Mouse (Mus musculus) heart, embryonic 11.5 days (tissue): ENCODE results near the gene Cacng8. TPM values are rescaled to one million over a fixed set of nuclear protein-coding genes. Genes with fewer than 3 reads are reported as not detected.

Source experiments
- ATAC-seq: fragments of 200-750 bp; cut with Nextera tagmentation; replicated peaks from 2 replicates; pipeline ENCODE4 v1.8.0; 2017; ENCODE audit warnings: moderate library complexity; ENCODE audit not compliant: insufficient number of reproducible peaks, low FRiP score, low TSS enrichment
- H3K27ac ChIP-seq: fragments of 300-500 bp; sonication (generic); 2 replicates; pipeline ENCODE4 v1.5.1; 2014; ENCODE audit warnings: mild to moderate bottlenecking, low read depth, low read length
- H3K27me3 ChIP-seq: fragments of 300-500 bp; sonication (generic); 2 replicates; pipeline ENCODE4 v1.6.1; 2014; ENCODE audit warnings: mild to moderate bottlenecking, low read length, mixed read lengths; ENCODE audit not compliant: control insufficient read depth, insufficient read depth
- H3K36me3 ChIP-seq: fragments of 300-500 bp; sonication (generic); 2 replicates; pipeline ENCODE4 v1.6.1; 2014; ENCODE audit warnings: mild to moderate bottlenecking, low read length, moderate library complexity, mixed read lengths; ENCODE audit not compliant: control insufficient read depth, insufficient read depth
- H3K4me1 ChIP-seq: fragments of 300-500 bp; sonication (generic); 2 replicates; pipeline ENCODE4 v1.6.1; 2014; ENCODE audit warnings: low read length; ENCODE audit not compliant: control insufficient read depth, insufficient read depth
- H3K4me2 ChIP-seq: fragments of 300-500 bp; sonication (generic); 2 replicates; pipeline ENCODE4 v1.6.1; 2014; ENCODE audit warnings: mild to moderate bottlenecking, moderate library complexity
- H3K4me3 ChIP-seq: fragments of 300-500 bp; sonication (generic); 2 replicates; pipeline ENCODE4 v1.5.1; 2014; ENCODE audit warnings: low read depth, low read length
- H3K9ac ChIP-seq: fragments of 300-500 bp; sonication (generic); 2 replicates; pipeline ENCODE4 v1.6.1; 2014; ENCODE audit warnings: mild to moderate bottlenecking, low read depth, low read length, moderate library complexity
- H3K9me3 ChIP-seq: fragments of 300-500 bp; sonication (generic); replicated peaks from 2 replicates; pipeline ENCODE4 v1.6.1; 2016; ENCODE audit warnings: low read length; ENCODE audit not compliant: control insufficient read depth
- WGBS: fragments of 180-500 bp; shearing (Covaris S2); extraction: QIAGEN DNeasy Blood & Tissue Kit; methylation state at CpG from one replicate; pipeline ENCODE4 v1.1.7; 2014; ENCODE audit not compliant: insufficient replicate concordance; 5-methylcytosine and 5-hydroxymethylcytosine counted together
- polyA plus RNA-seq: library from polyadenylated mRNA; unstranded; fragments of >200 nt; fragmentation: Nextera tagmentation; extraction: Ambion mirVana; gene quantifications from 2 replicates; pipeline ENCODE4 v1.2.1, GENCODE M21; 2014

Gene Cacng8
- polyA plus RNA-seq, 1 experiment from 2014 or later: 1.7 TPM

GRCm38 (mm10) chr7:3447026-3447425, 56.5 kb downstream of the Cacng8 start:
- H3K27ac ChIP-seq: no peak overlapping the region
- no peak overlapping the region for H3K9ac ChIP-seq
- H3K9me3 ChIP-seq: no peaks in the 10 kb centered on the region
- no peak for ATAC-seq
- no peaks in the 10 kb centered on the region for H3K36me3 ChIP-seq
- H3K27me3 ChIP-seq: no peaks in the 10 kb centered on the region; the same call in 1 of the 2 replicates
- H3K4me2 ChIP-seq: no peak overlapping the region
- 75% methylated on average over 4 of the region's 4 CpGs for WGBS
- no peaks in the 10 kb centered on the region for H3K4me1 ChIP-seq
- H3K4me3 ChIP-seq: no peak overlapping the region

- Histone ChIP-seq H3K4me3 (no peak overlapping the region), H3K9me3 (no peaks in the 10 kb centered on the region), H3K9ac (no peak overlapping the region), H3K4me1 (no peaks in the 10 kb centered on the region), H3K27me3 (no peaks in the 10 kb centered on the region; the same call in 1 of the 2 replicates), H3K27ac (no peak overlapping the region), H3K36me3 (no peaks in the 10 kb centered on the region), H3K4me2 (no peak overlapping the region)
- WGBS: 22% methylated on average over 15 of the region's 15 CpGs
- ATAC-seq: peak; percentile 22; the same call in 1 of the 2 replicates
Observed at GRCm38 (mm10) chr7:3448737-3449454, 58.4 kb downstream of the Cacng8 start.

GRCm38 (mm10) chr7:3450671-3451070, 60.2 kb downstream of the Cacng8 start:
- 60% methylated on average over 5 of the region's 5 CpGs for WGBS
- Histone ChIP-seq H3K4me1 (no peaks in the 10 kb centered on the region), H3K9me3 (no peaks in the 10 kb centered on the region), H3K27me3 (no peaks in the 10 kb centered on the region; the same call in 1 of the 2 replicates), H3K9ac (no peak overlapping the region), H3K36me3 (no peaks in the 10 kb centered on the region), H3K4me2 (no peak overlapping the region), H3K4me3 (no peak overlapping the region), H3K27ac (no peak overlapping the region)
- ATAC-seq: no peak

DNA sequence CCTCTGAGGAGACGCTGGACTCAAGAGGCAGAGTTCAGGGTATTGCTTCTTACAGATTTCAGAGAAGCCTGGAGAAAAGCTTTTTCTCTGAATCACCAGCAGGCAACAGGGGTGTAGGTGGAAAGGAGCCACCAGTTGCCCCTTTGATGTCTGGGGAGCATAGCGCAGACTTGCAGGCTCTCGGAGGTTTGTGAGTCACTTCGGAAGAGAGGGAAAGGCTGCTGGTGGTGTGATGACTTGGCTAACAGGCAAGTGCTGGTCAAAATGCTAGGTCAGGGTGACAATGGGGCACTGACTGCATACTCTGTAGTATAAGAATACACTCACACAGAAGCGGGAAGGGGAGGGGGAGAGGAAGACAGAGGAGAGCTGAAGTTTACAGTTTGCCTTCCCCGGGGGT, 60.7 kb downstream of the Cacng8 start:
- H3K9ac ChIP-seq: no peak overlapping the region
- WGBS: 26% methylated on average over 6 of the region's 6 CpGs
- ATAC-seq: no peak

GRCm38 (mm10) chr7:3452821-3453485, 62.5 kb downstream of the Cacng8 start:
- Histone ChIP-seq H3K4me1 (no peaks in the 10 kb centered on the region), H3K4me3 (no peak overlapping the region), H3K9me3 (no peaks in the 10 kb centered on the region), H3K27ac (no peak overlapping the region), H3K36me3 (no peaks in the 10 kb centered on the region), H3K27me3 (no peaks in the 10 kb centered on the region; the same call in 1 of the 2 replicates), H3K9ac (no peak overlapping the region), H3K4me2 (no peak overlapping the region)
- 41% methylated on average over 12 of the region's 12 CpGs for WGBS
- no peak for ATAC-seq

More for the DNA sequence above, 60.7 kb downstream of the Cacng8 start:
- Histone ChIP-seq H3K4me1 (no peaks in the 10 kb centered on the region), H3K27ac (no peak overlapping the region), H3K9me3 (no peaks in the 10 kb centered on the region), H3K4me3 (no peak overlapping the region), H3K4me2 (no peak overlapping the region), H3K36me3 (no peaks in the 10 kb centered on the region), H3K27me3 (no peaks in the 10 kb centered on the region; the same call in 1 of the 2 replicates)

- Histone ChIP-seq H3K27ac (no peak overlapping the region), H3K4me1 (no peaks in the 10 kb centered on the region), H3K27me3 (no peaks in the 10 kb centered on the region; the same call in 1 of the 2 replicates), H3K9ac (no peak overlapping the region), H3K4me3 (no peak overlapping the region), H3K36me3 (no peaks in the 10 kb centered on the region), H3K9me3 (no peaks in the 10 kb centered on the region), H3K4me2 (no peak overlapping the region)
- ATAC-seq: no peak
- WGBS: 57% methylated on average over 10 of the region's 11 CpGs
Observed at GRCm38 (mm10) chr7:3453486-3454183, 63.2 kb downstream of the Cacng8 start.

- 91% methylated on average over 10 of the region's 10 CpGs for WGBS
- no peaks in the 10 kb centered on the region for H3K4me1 ChIP-seq
- H3K4me2 ChIP-seq: no peak overlapping the region
- no peaks in the 10 kb centered on the region for H3K9me3 ChIP-seq
- H3K36me3 ChIP-seq: no peaks in the 10 kb centered on the region
- ATAC-seq: no peak
- no peaks in the 10 kb centered on the region for H3K27me3 ChIP-seq
- H3K9ac ChIP-seq: no peak overlapping the region
- no peak overlapping the region for H3K27ac ChIP-seq
- no peak overlapping the region for H3K4me3 ChIP-seq
Observed at GRCm38 (mm10) chr7:3457111-3457840, 66.8 kb downstream of the Cacng8 start.

GRCm38 (mm10) chr7:3457841-3458217, 67.3 kb downstream of the Cacng8 start:
- Histone ChIP-seq H3K4me1 (no peaks in the 10 kb centered on the region), H3K9ac (no peak overlapping the region), H3K9me3 (no peaks in the 10 kb centered on the region), H3K27ac (no peak overlapping the region), H3K27me3 (no peaks in the 10 kb centered on the region), H3K4me3 (no peak overlapping the region), H3K36me3 (no peaks in the 10 kb centered on the region), H3K4me2 (no peak overlapping the region)
- no peak for ATAC-seq
- WGBS: 73% methylated on average over 9 of the region's 9 CpGs
